Mouse (Mus musculus): ENCODE measurements around the gene Rpl14.

Rpl14 gene

GRCm38 (mm10) chr9:120618101-120618500 lies 46.9 kb downstream of the Rpl14 start:
- DNase-seq = no peak

DNA sequence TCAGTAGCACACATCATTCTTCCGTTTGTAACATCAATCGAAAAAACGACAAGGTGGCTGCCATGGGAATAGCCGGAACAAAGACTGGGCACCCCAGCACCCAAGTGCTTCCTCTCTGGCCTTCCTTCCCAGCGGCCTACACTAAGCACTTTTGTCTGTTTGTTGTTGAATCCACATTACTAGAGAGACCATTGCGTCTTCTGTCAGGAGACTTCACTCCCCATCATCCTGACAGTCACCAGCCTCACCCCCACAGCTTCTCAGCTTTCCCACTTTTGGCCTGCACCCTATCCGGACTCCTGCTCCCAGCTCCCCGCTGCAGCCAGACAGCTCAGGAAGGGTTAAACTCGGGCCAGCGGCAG lies 48.1 kb downstream of the Rpl14 start:
- DNase-seq = no peak

- no peak for DNase-seq
These were observed 48.6 kb downstream of the Rpl14 start for GRCm38 (mm10) chr9:120619709-120620408.

DNA sequence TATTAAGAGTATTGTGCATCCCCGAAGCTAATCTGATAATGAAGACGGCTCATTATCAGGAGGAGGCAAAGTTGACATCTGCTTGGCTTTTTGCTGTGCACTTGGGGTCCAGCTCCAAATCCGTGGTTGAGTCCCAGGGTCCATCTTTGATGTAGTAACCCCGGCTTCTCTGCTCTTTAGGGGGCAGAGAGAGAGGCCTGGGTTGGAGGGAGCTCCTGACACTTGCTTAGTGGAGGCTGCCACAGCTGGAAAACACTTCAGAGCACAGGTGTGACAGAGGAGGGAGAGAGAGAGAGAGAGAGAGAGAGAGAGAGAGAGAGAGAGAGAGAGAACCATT lies 49.1 kb downstream of the Rpl14 start:
- DNase-seq = no peak

Measured in lung, postnatal 14 days (tissue).